Mouse (Mus musculus) urinary bladder, postnatal 36 days (tissue): ENCODE results near the gene Snd1.

Experiments used
- DNase-seq, 2 experiments: peaks; one replicate each; pipeline ENCODE4 v3.0.0; 2022; ENCODE audit warnings: low spot score in 2 of 2, mixed read lengths in 1 of 2

Gene Snd1

GRCm38 (mm10) chr6:28474839-28475238 lies at the start of gene Snd1:
Gene Snd1, plus strand, starts transcription at chr6:28475139.
- no peak for DNase-seq

GRCm38 (mm10) chr6:28427096-28427839 lies 47.7 kb upstream of the Snd1 start, which contains the start of gene Fscn3:
Gene Fscn3, plus strand, starts transcription at chr6:28427789.
- DNase-seq, result no peak

GRCm38 (mm10) chr6:28428290-28428689 lies 46.6 kb upstream of the Snd1 start, which contains the start of gene Gcc1:
Gene Gcc1, minus strand, starts transcription at chr6:28428390.
- DNase-seq, result no peak

- DNase-seq, result no peak
Measured at GRCm38 (mm10) chr6:28429870-28430269, 45.1 kb upstream of the Snd1 start.

GRCm38 (mm10) chr6:28430795-28431537 lies 44.0 kb upstream of the Snd1 start:
- no peak for DNase-seq

GRCm38 (mm10) chr6:28431538-28431855 lies 43.4 kb upstream of the Snd1 start:
- DNase-seq, result no peak

GRCm38 (mm10) chr6:28447937-28448336 lies 27.0 kb upstream of the Snd1 start:
- no peak for DNase-seq

- no peak for DNase-seq
Measured at GRCm38 (mm10) chr6:28449253-28449652, 25.7 kb upstream of the Snd1 start, which contains the start of gene Pax4. Gene Pax4, minus strand, starts transcription at chr6:28449353.

GRCm38 (mm10) chr6:28450481-28450880 lies 24.5 kb upstream of the Snd1 start:
- DNase-seq, result no peak

- DNase-seq, result no peak
Measured at GRCm38 (mm10) chr6:28450977-28451376, 24.0 kb upstream of the Snd1 start.

GRCm38 (mm10) chr6:28459221-28459668 lies 15.7 kb upstream of the Snd1 start:
- DNase-seq, result peak in 1 of 2 experiments; percentile 15

- DNase-seq, result peak in 1 of 2 experiments; percentile 68
Measured at GRCm38 (mm10) chr6:28460534-28460933, 14.4 kb upstream of the Snd1 start.

GRCm38 (mm10) chr6:28464630-28465029 lies 10.3 kb upstream of the Snd1 start:
- peak in 1 of 2 experiments; percentile 16 for DNase-seq

- no peak for DNase-seq
Measured at GRCm38 (mm10) chr6:28470017-28470602, 4.8 kb upstream of the Snd1 start.

GRCm38 (mm10) chr6:28470621-28471020 lies 4.3 kb upstream of the Snd1 start:
- DNase-seq, result no peak

- DNase-seq, result no peak
Measured at GRCm38 (mm10) chr6:28471284-28472035, 3.5 kb upstream of the Snd1 start.

- no peak for DNase-seq
Measured at GRCm38 (mm10) chr6:28474211-28474610, 728 bp upstream of the Snd1 start.

GRCm38 (mm10) chr6:28479865-28480751 lies 5.2 kb downstream of the Snd1 start:
- DNase-seq, result peak; percentile 98 to 99

- no peak for DNase-seq
Measured at GRCm38 (mm10) chr6:28480752-28481492, 6.0 kb downstream of the Snd1 start.

- DNase-seq, result no peak
Measured at GRCm38 (mm10) chr6:28482711-28483315, 7.9 kb downstream of the Snd1 start.
